Mouse (Mus musculus) liver, embryonic 12.5 days (tissue): ENCODE measurements around the gene Pigq. TPM values are rescaled to one million over a fixed set of nuclear protein-coding genes. Genes with fewer than 3 reads are reported as not detected.

Experiments
- ATAC-seq: fragments of 200-750 bp; cut with Nextera tagmentation; 2 replicates; pipeline ENCODE4 v1.8.0; 2017; ENCODE audit warnings: moderate number of reproducible peaks, mild to moderate bottlenecking, moderate library complexity
- H3K27ac ChIP-seq: fragments of 300-500 bp; sonication (generic); 2 replicates; pipeline ENCODE4 v1.5.1; 2016; ENCODE audit warnings: mild to moderate bottlenecking
- H3K27me3 ChIP-seq: fragments of 300-500 bp; sonication (generic); replicated peaks from 2 replicates; pipeline ENCODE4 v1.6.1; 2016; ENCODE audit warnings: mild to moderate bottlenecking, moderate library complexity
- H3K36me3 ChIP-seq: fragments of 300-500 bp; sonication (generic); 2 replicates; pipeline ENCODE4 v1.6.1; 2016; ENCODE audit warnings: mild to moderate bottlenecking, moderate library complexity
- H3K4me1 ChIP-seq: fragments of 300-500 bp; sonication (generic); 2 replicates; pipeline ENCODE4 v1.6.1; 2016
- H3K4me2 ChIP-seq: fragments of 300-500 bp; sonication (generic); 2 replicates; pipeline ENCODE4 v1.6.1; 2016; ENCODE audit warnings: mild to moderate bottlenecking, moderate library complexity
- H3K4me3 ChIP-seq: fragments of 300-500 bp; sonication (generic); 2 replicates; pipeline ENCODE4 v1.5.1; 2016; ENCODE audit warnings: mild to moderate bottlenecking, moderate library complexity
- H3K9ac ChIP-seq: fragments of 300-500 bp; sonication (generic); 2 replicates; pipeline ENCODE4 v1.6.1; 2016; ENCODE audit warnings: mild to moderate bottlenecking, moderate library complexity
- H3K9me3 ChIP-seq: fragments of 300-500 bp; sonication (generic); replicated peaks from 2 replicates; pipeline ENCODE4 v1.6.1; 2016; ENCODE audit warnings: mild to moderate bottlenecking, moderate library complexity
- WGBS: fragments of 180-500 bp; shearing (Covaris S2); methylation state at CpG from one replicate; pipeline ENCODE4 v1.1.7; 2016; ENCODE audit not compliant: insufficient replicate concordance; 5-methylcytosine and 5-hydroxymethylcytosine counted together
- polyA plus RNA-seq: library from polyadenylated mRNA; unstranded; fragments of >200 nt; fragmentation: Nextera tagmentation; extraction: Ambion mirVana; gene quantifications from 2 replicates; pipeline ENCODE4 v1.2.1, GENCODE M21; 2016

Gene Pigq
- polyA plus RNA-seq, result 161 and 171 TPM in 2 replicates

GRCm38 (mm10) chr17:25944366-25945163 lies at the start of gene Pigq, which contains the start of gene Nhlrc4:
Gene Pigq (minus strand): TSS chr17:25944936.
Gene Nhlrc4 (minus strand): TSS chr17:25944961.
- Histone ChIP-seq H3K27ac (peak within 1 kb of the TSS; percentile 99), H3K4me3 (peak within 1 kb of the TSS; percentile 93), H3K4me1 (peaks cover 72% of the 10 kb centered on the region), H3K4me2 (peak within 1 kb of the TSS; percentile 81), H3K27me3 (peaks cover 2% of the 10 kb centered on the region), H3K9me3 (no peaks in the 10 kb centered on the region), H3K36me3 (peaks cover 16% of the 10 kb centered on the region), H3K9ac (peak within 1 kb of the TSS; percentile 99)
- peak; percentile 70 for ATAC-seq
- 24% methylated on average over 6 of the region's 6 CpGs for WGBS

GRCm38 (mm10) chr17:25993489-25993888 lies 48.8 kb upstream of the Pigq start:
- Histone ChIP-seq H3K9me3 (no peaks in the 10 kb centered on the region), H3K4me3 (no peak overlapping the region), H3K4me1 (peaks cover 31% of the 10 kb centered on the region), H3K4me2 (no peak overlapping the region), H3K27me3 (no peaks in the 10 kb centered on the region), H3K9ac (no peak overlapping the region), H3K36me3 (peaks cover 22% of the 10 kb centered on the region; the same call in 1 of the 2 replicates), H3K27ac (no peak overlapping the region)
- ATAC-seq, result peak; percentile 66; the same call in 1 of the 2 replicates
- WGBS, result 45% methylated on average over 3 of the region's 3 CpGs

GRCm38 (mm10) chr17:25992274-25992673 lies 47.5 kb upstream of the Pigq start:
- no peaks in the 10 kb centered on the region for H3K9me3 ChIP-seq

GRCm38 (mm10) chr17:25990331-25990730 lies 45.6 kb upstream of the Pigq start:
- no peak overlapping the region for H3K4me3 ChIP-seq
- H3K4me1 ChIP-seq, result peaks cover 42% of the 10 kb centered on the region
- H3K27me3 ChIP-seq, result peaks cover 5% of the 10 kb centered on the region
- H3K9me3 ChIP-seq, result no peaks in the 10 kb centered on the region
- WGBS, result 15% methylated on average over 5 of the region's 5 CpGs
- H3K36me3 ChIP-seq, result peaks cover 22% of the 10 kb centered on the region; the same call in 1 of the 2 replicates
- no peak overlapping the region for H3K9ac ChIP-seq
- H3K27ac ChIP-seq, result peak overlapping the region; percentile 13; the same call in 1 of the 2 replicates
- no peak for ATAC-seq
- H3K4me2 ChIP-seq, result no peak overlapping the region

More at GRCm38 (mm10) chr17:25992274-25992673, 47.5 kb upstream of the Pigq start:
- Histone ChIP-seq H3K27me3 (no peaks in the 10 kb centered on the region), H3K4me3 (no peak overlapping the region), H3K27ac (no peak overlapping the region), H3K9ac (no peak overlapping the region), H3K36me3 (peaks cover 22% of the 10 kb centered on the region; the same call in 1 of the 2 replicates), H3K4me2 (no peak overlapping the region), H3K4me1 (peaks cover 31% of the 10 kb centered on the region)
- ATAC-seq, result no peak
- WGBS, result 91% methylated on average over 4 of the region's 4 CpGs

- peak within 1 kb of the TSS; percentile 91 for H3K4me3 ChIP-seq
- peaks cover 5% of the 10 kb centered on the region for H3K27me3 ChIP-seq
- ATAC-seq, result peak; percentile 96
- 0 out of 2 replicates have a peak, but pooled peaks cover under 1% of the 10 kb centered on the region for H3K36me3 ChIP-seq
- H3K9me3 ChIP-seq, result no peaks in the 10 kb centered on the region
- peaks cover 67% of the 10 kb centered on the region for H3K4me1 ChIP-seq
- under 1% methylated on average over 90 of the region's 91 CpGs for WGBS
- peak within 1 kb of the TSS; percentile 92 for H3K9ac ChIP-seq
- H3K4me2 ChIP-seq, result peak within 1 kb of the TSS; percentile 96
- peak within 1 kb of the TSS; percentile 85 for H3K27ac ChIP-seq
Measured at GRCm38 (mm10) chr17:25985306-25986294, 40.9 kb upstream of the Pigq start, which contains the start of gene Capn15. Gene Capn15 (minus strand): TSS chr17:25985796.

GRCm38 (mm10) chr17:25984556-25985305 lies 40.0 kb upstream of the Pigq start:
- peak overlapping the region; percentile 92 for H3K9ac ChIP-seq
- peaks cover 5% of the 10 kb centered on the region for H3K27me3 ChIP-seq
- no peaks in the 10 kb centered on the region for H3K9me3 ChIP-seq
- WGBS, result 9% methylated on average over 17 of the region's 17 CpGs
- no peak for ATAC-seq
- H3K27ac ChIP-seq, result peak overlapping the region; percentile 85
- peaks cover 67% of the 10 kb centered on the region for H3K4me1 ChIP-seq
- H3K36me3 ChIP-seq, result no peaks in the 10 kb centered on the region
- H3K4me3 ChIP-seq, result peak overlapping the region; percentile 91
- H3K4me2 ChIP-seq, result peak overlapping the region; percentile 96

- 76% methylated on average over 1 of the region's 1 CpGs for WGBS
- H3K27ac ChIP-seq, result 0 out of 2 replicates have a peak overlapping the region, but pooled peaks have one; percentile 85
- H3K4me1 ChIP-seq, result peaks cover 70% of the 10 kb centered on the region
- H3K9ac ChIP-seq, result peak overlapping the region; percentile 92
- H3K27me3 ChIP-seq, result peaks cover 5% of the 10 kb centered on the region
- H3K36me3 ChIP-seq, result no peaks in the 10 kb centered on the region
- no peaks in the 10 kb centered on the region for H3K9me3 ChIP-seq
- peak overlapping the region; percentile 91 for H3K4me3 ChIP-seq
- ATAC-seq, result no peak
- H3K4me2 ChIP-seq, result peak overlapping the region; percentile 96
Measured at GRCm38 (mm10) chr17:25984066-25984465, 39.3 kb upstream of the Pigq start.

GRCm38 (mm10) chr17:25982913-25983312 lies 38.2 kb upstream of the Pigq start:
- Histone ChIP-seq H3K27ac (0 out of 2 replicates have a peak overlapping the region, but pooled peaks have one; percentile 22), H3K9ac (peak overlapping the region; percentile 3; the same call in 1 of the 2 replicates), H3K4me1 (peaks cover 76% of the 10 kb centered on the region), H3K36me3 (peaks cover 5% of the 10 kb centered on the region), H3K9me3 (no peaks in the 10 kb centered on the region), H3K4me3 (no peak overlapping the region), H3K4me2 (peak overlapping the region; percentile 96; the same call in 1 of the 2 replicates), H3K27me3 (peaks cover 5% of the 10 kb centered on the region)
- 86% methylated on average over 3 of the region's 3 CpGs for WGBS
- no peak for ATAC-seq

- H3K9ac ChIP-seq, result 0 out of 2 replicates have a peak overlapping the region, but pooled peaks have one; percentile 23
- WGBS, result 81% methylated on average over 5 of the region's 5 CpGs
- ATAC-seq, result no peak
- H3K4me1 ChIP-seq, result peaks cover 82% of the 10 kb centered on the region
- peaks cover 12% of the 10 kb centered on the region for H3K36me3 ChIP-seq
- H3K27ac ChIP-seq, result peak overlapping the region; percentile 51
- no peak overlapping the region for H3K4me3 ChIP-seq
- no peaks in the 10 kb centered on the region for H3K9me3 ChIP-seq
- H3K4me2 ChIP-seq, result no peak overlapping the region
- H3K27me3 ChIP-seq, result no peaks in the 10 kb centered on the region
Measured at GRCm38 (mm10) chr17:25980854-25981253, 36.1 kb upstream of the Pigq start.

- no peak for ATAC-seq
- peak overlapping the region; percentile 51 for H3K27ac ChIP-seq
Measured at GRCm38 (mm10) chr17:25979829-25980738, 35.3 kb upstream of the Pigq start.

More at GRCm38 (mm10) chr17:25979829-25980738, 35.3 kb upstream of the Pigq start:
- WGBS, result 79% methylated on average over 5 of the region's 5 CpGs
- no peak overlapping the region for H3K4me2 ChIP-seq
- H3K4me1 ChIP-seq, result peaks cover 78% of the 10 kb centered on the region
- no peaks in the 10 kb centered on the region for H3K27me3 ChIP-seq
- H3K9me3 ChIP-seq, result no peaks in the 10 kb centered on the region
- H3K9ac ChIP-seq, result 0 out of 2 replicates have a peak overlapping the region, but pooled peaks have one; percentile 8
- peaks cover 16% of the 10 kb centered on the region for H3K36me3 ChIP-seq
- no peak overlapping the region for H3K4me3 ChIP-seq
